Mouse (Mus musculus) intestine, embryonic 14.5 days (tissue): ENCODE results near the gene Cast. TPM values are rescaled to one million over a fixed set of nuclear protein-coding genes. Genes with fewer than 3 reads are reported as not detected.

ENCODE experiments used
- ATAC-seq: fragments of 200-750 bp; cut with Nextera tagmentation; replicated peaks from 2 replicates; pipeline ENCODE4 v1.8.0; 2017; ENCODE audit warnings: low read depth, moderate number of reproducible peaks, moderate TSS enrichment, moderate library complexity; ENCODE audit not compliant: low FRiP score, low TSS enrichment
- DNase-seq: peaks from one replicate; pipeline ENCODE4 v3.0.0-alpha.2; 2018; ENCODE audit warnings: low spot score
- H3K27ac ChIP-seq: fragments of 300-500 bp; sonication (generic); 2 replicates; pipeline ENCODE4 v1.5.1; 2014; ENCODE audit warnings: low read depth, mild to moderate bottlenecking, control low read depth
- H3K27me3 ChIP-seq: fragments of 300-500 bp; sonication (generic); replicated peaks from 2 replicates; pipeline ENCODE4 v1.6.1; 2014; ENCODE audit warnings: low read length, control low read depth; ENCODE audit not compliant: control insufficient read depth, insufficient read depth
- H3K36me3 ChIP-seq: fragments of 300-500 bp; sonication (generic); 2 replicates; pipeline ENCODE4 v1.6.1; 2014; ENCODE audit warnings: low read length, control low read depth; ENCODE audit not compliant: control insufficient read depth, insufficient read depth
- H3K4me1 ChIP-seq: fragments of 300-500 bp; sonication (generic); replicated peaks from 2 replicates; pipeline ENCODE4 v1.6.1; 2014; ENCODE audit warnings: low read length, control low read depth, mixed read lengths; ENCODE audit not compliant: control insufficient read depth, insufficient read depth
- H3K4me2 ChIP-seq: fragments of 300-500 bp; sonication (generic); 2 replicates; pipeline ENCODE4 v1.6.1; 2014; ENCODE audit warnings: low read length
- H3K4me3 ChIP-seq: fragments of 300-500 bp; sonication (generic); 2 replicates; pipeline ENCODE4 v1.5.1; 2014; ENCODE audit warnings: low read depth, low read length, control low read depth, mixed read lengths
- H3K9ac ChIP-seq: fragments of 300-500 bp; sonication (generic); 2 replicates; pipeline ENCODE4 v1.6.1; 2014; ENCODE audit warnings: mild to moderate bottlenecking, low read length
- H3K9me3 ChIP-seq: fragments of 300-500 bp; sonication (generic); 2 replicates; pipeline ENCODE4 v1.6.1; 2016; ENCODE audit warnings: low read length, control low read depth; ENCODE audit not compliant: control insufficient read depth
- WGBS: fragments of 180-500 bp; shearing (Covaris S2); extraction: QIAGEN DNeasy Blood & Tissue Kit; methylation state at CpG from one replicate; pipeline ENCODE4 v1.1.7; 2014; 5-methylcytosine and 5-hydroxymethylcytosine counted together
- polyA plus RNA-seq: library from polyadenylated mRNA; unstranded; fragments of >200 nt; fragmentation: Nextera tagmentation; extraction: Ambion mirVana; gene quantifications from 2 replicates; pipeline ENCODE4 v1.2.1, GENCODE M21; 2014

Gene Cast
- polyA plus RNA-seq, 1 experiment from 2014 or later: 26.5 TPM

DNA sequence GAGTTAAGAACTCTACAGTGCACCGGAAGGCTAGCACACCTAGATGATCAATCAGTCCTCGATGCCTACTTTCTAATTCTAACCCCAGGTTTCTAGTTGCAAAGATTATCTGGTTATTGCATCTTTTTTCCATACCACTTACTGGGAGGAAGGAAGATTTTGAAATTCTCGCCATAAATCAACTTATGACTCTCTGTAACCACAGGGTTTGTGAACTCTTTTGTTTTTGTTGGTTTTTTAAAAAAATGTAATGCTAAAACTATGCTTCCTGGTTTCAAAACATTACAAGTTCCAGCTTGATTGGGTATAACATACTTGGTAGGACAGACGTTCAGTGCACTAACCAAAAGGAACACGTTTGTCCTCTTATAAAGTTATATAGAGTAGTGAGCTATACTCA is 1.7 kb downstream of the Cast start:
- Histone ChIP-seq H3K36me3 (no peaks in the 10 kb centered on the region), H3K27ac (no peak overlapping the region), H3K4me2 (peak overlapping the region; percentile 94), H3K4me1 (0 out of 2 replicates have a peak, but pooled peaks cover 3% of the 10 kb centered on the region), H3K9ac (no peak overlapping the region), H3K4me3 (0 out of 2 replicates have a peak overlapping the region, but pooled peaks have one; percentile 82), H3K9me3 (no peaks in the 10 kb centered on the region), H3K27me3 (no peaks in the 10 kb centered on the region)
- DNase-seq (no peak), ATAC-seq (no peak)
- 60% methylated on average over 5 of the region's 5 CpGs for WGBS

DNA sequence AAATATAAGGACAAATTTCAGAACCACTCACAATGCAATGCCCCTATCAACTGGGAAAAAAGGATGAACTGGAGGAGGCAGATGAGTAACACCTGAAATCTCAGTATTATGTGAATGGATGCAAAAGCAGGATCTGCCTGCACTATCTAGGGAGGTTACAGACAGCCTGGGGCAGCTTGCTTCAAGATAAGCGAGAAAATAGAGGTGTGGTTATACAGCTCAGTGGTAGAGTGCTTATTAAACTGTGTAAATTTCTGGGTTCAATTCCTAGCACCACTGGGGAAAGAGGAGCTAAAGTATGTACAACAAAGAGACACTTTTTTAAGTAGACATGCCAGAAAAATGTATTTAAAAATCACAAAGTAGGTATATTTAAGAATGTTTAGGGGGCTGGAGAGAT is 14.2 kb downstream of the Cast start:
- no peak overlapping the region for H3K4me3 ChIP-seq
- H3K36me3 ChIP-seq: no peaks in the 10 kb centered on the region
- H3K4me1 ChIP-seq: no peaks in the 10 kb centered on the region
- H3K4me2 ChIP-seq: no peak overlapping the region
- no peak for ATAC-seq
- no peaks in the 10 kb centered on the region for H3K27me3 ChIP-seq
- H3K9me3 ChIP-seq: no peaks in the 10 kb centered on the region
- no peak overlapping the region for H3K27ac ChIP-seq
- DNase-seq: no peak
- 76% methylated on average over 1 of the region's 1 CpGs for WGBS
- no peak overlapping the region for H3K9ac ChIP-seq

DNA sequence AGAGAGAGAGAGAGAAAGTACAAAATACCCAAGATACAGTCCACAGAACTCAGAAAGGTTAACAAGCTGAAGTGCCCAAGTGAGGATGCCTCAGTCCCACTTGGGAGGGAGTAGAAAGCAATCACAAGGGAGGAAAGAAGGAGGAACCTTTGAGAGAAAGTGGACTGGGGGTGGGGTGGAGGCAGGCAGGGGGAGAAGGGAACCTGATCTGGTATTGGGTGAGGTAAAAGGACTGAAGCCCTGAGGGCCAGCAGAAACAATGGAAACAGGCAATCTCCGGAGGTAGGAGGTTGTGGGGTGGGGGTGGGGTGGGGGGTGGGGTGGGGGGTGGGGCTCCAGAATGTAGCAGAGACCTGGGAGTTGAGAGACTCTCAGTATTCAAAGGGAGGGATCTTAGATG is 20.9 kb downstream of the Cast start:
- Histone ChIP-seq H3K4me3 (no peak overlapping the region), H3K9me3 (no peaks in the 10 kb centered on the region)
- no peak for ATAC-seq

GRCm38 (mm10) chr13:74772151-74772550 is 36.5 kb downstream of the Cast start:
- Histone ChIP-seq H3K9me3 (no peaks in the 10 kb centered on the region), H3K4me1 (no peaks in the 10 kb centered on the region), H3K9ac (no peak overlapping the region), H3K36me3 (no peaks in the 10 kb centered on the region), H3K4me2 (no peak overlapping the region), H3K4me3 (no peak overlapping the region), H3K27ac (no peak overlapping the region), H3K27me3 (no peaks in the 10 kb centered on the region)
- DNase-seq: no peak
- 80% methylated on average over 1 of the region's 1 CpGs for WGBS
- ATAC-seq: no peak

More for the DNA sequence above, 20.9 kb downstream of the Cast start:
- WGBS: 0% methylated on average over 1 of the region's 1 CpGs
- no peak overlapping the region for H3K27ac ChIP-seq
- H3K4me2 ChIP-seq: no peak overlapping the region
- DNase-seq: no peak
- H3K4me1 ChIP-seq: no peaks in the 10 kb centered on the region
- H3K9ac ChIP-seq: no peak overlapping the region
- no peaks in the 10 kb centered on the region for H3K36me3 ChIP-seq
- no peaks in the 10 kb centered on the region for H3K27me3 ChIP-seq

DNA sequence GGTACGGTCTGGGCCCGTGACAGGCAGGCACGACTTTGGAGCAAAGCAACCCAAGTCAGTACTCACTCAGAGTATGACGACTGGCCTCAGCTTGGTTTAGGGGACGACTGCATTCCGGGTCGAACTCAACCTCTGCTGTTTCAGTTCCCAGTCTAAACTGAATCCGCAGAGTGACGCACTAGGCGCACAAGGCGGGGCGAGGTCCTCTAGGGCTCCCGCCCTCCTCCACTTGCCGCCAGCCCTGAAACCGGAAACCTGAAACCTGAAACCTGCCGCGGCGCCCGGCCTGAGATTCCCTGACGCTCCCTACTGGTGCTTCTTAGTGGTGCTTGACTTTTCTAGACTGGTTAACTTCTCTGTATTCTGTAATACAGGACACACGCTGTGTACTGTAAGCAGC is 38.1 kb downstream of the Cast start:
- Histone ChIP-seq H3K36me3 (no peaks in the 10 kb centered on the region), H3K4me1 (no peaks in the 10 kb centered on the region), H3K4me2 (peak overlapping the region; percentile 66), H3K27me3 (no peaks in the 10 kb centered on the region), H3K4me3 (peak overlapping the region; percentile 52), H3K9ac (peak overlapping the region; percentile 59), H3K9me3 (no peaks in the 10 kb centered on the region), H3K27ac (peak overlapping the region; percentile 80)
- under 1% methylated on average over 21 of the region's 21 CpGs for WGBS
- DNase-seq: peak; percentile 92
- ATAC-seq: peak; percentile 99

GRCm38 (mm10) chr13:74769871-74770270 is 38.7 kb downstream of the Cast start:
- DNase-seq: no peak
- no peaks in the 10 kb centered on the region for H3K36me3 ChIP-seq
- H3K4me1 ChIP-seq: no peaks in the 10 kb centered on the region
- no peaks in the 10 kb centered on the region for H3K27me3 ChIP-seq
- peak overlapping the region; percentile 80 for H3K27ac ChIP-seq
- H3K9ac ChIP-seq: peak overlapping the region; percentile 59
- peak overlapping the region; percentile 66 for H3K4me2 ChIP-seq
- H3K9me3 ChIP-seq: no peaks in the 10 kb centered on the region
- 8% methylated on average over 8 of the region's 8 CpGs for WGBS
- H3K4me3 ChIP-seq: peak overlapping the region; percentile 52
- peak; percentile 61; the same call in 1 of the 2 replicates for ATAC-seq

- Histone ChIP-seq H3K4me1 (no peaks in the 10 kb centered on the region), H3K9ac (no peak overlapping the region), H3K4me2 (no peak overlapping the region), H3K27ac (no peak overlapping the region), H3K27me3 (no peaks in the 10 kb centered on the region), H3K9me3 (no peaks in the 10 kb centered on the region), H3K4me3 (no peak overlapping the region), H3K36me3 (no peaks in the 10 kb centered on the region)
- WGBS: 81% methylated on average over 2 of the region's 2 CpGs
- ATAC-seq: no peak
- no peak for DNase-seq
Observed at GRCm38 (mm10) chr13:74767186-74767585, 41.4 kb downstream of the Cast start.

GRCm38 (mm10) chr13:74762741-74763140 is 45.9 kb downstream of the Cast start:
- 79% methylated on average over 1 of the region's 1 CpGs for WGBS

DNA sequence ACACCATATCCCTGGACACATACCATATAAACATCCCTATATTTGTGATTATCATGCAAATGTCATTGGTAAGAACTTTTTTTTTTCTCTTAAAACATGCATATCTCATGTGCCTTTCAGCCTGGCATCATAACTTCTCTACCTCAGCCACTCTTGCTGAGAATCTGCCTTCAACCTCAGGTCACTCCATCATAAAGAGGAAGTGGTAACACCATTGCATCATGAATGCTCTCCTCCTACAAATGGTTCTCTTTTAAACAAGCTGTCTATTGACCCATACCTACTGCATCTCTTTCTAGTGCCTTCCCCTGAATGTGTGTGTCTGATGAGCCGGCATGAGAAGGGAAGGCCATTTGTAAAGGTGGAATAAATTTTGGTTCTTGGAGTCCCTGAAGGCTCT is 49.5 kb downstream of the Cast start:
- Histone ChIP-seq H3K9ac (no peak overlapping the region), H3K4me3 (no peak overlapping the region), H3K27ac (no peak overlapping the region), H3K9me3 (no peaks in the 10 kb centered on the region), H3K27me3 (no peaks in the 10 kb centered on the region), H3K4me2 (no peak overlapping the region), H3K4me1 (no peaks in the 10 kb centered on the region), H3K36me3 (no peaks in the 10 kb centered on the region)
- 83% methylated on average over 1 of the region's 1 CpGs for WGBS
- ATAC-seq: no peak
- DNase-seq: no peak

More at GRCm38 (mm10) chr13:74762741-74763140, 45.9 kb downstream of the Cast start:
- Histone ChIP-seq H3K4me1 (no peaks in the 10 kb centered on the region), H3K4me3 (no peak overlapping the region), H3K36me3 (no peaks in the 10 kb centered on the region), H3K9me3 (no peaks in the 10 kb centered on the region), H3K27ac (no peak overlapping the region), H3K27me3 (no peaks in the 10 kb centered on the region), H3K9ac (no peak overlapping the region), H3K4me2 (no peak overlapping the region)
- no peak for DNase-seq
- no peak for ATAC-seq
